Mouse (Mus musculus): ENCODE measurements around the gene Zpld1.

GRCm38 (mm10) chr16:55260862-55261574 lies 36.8 kb downstream of the Zpld1 start:
- TF ChIP-seq CTCF (IDR thresholded peaks at IDR 0.05; ENCODE audit: extremely low read depth, insufficient read depth, insufficient read length, insufficient replicate concordance) = no peak
- no peak for TF ChIP-seq POLR2A (IDR thresholded peaks at IDR 0.05; ENCODE audit: low read depth, low read length)
